Mouse (Mus musculus) CH12.LX (cell line): ENCODE measurements around the gene Triobp. TPM values are rescaled to one million over a fixed set of nuclear protein-coding genes. Genes with fewer than 3 reads are reported as not detected.
"Not testable (repeated sequence)": the region's sequence is repeated elsewhere in the genome, so short reads cannot be mapped to it uniquely, and the experiment has no call there.

Source experiments
- DNase-seq: peaks from one replicate; pipeline ENCODE4 v3.0.0-alpha.2; 2013; ENCODE audit errors: extremely low read depth
- H3K27ac ChIP-seq: 2 replicates; pipeline ENCODE4 v1.5.1; 2012; ENCODE audit warnings: low read depth, mild to moderate bottlenecking, control low read depth, moderate library complexity; ENCODE audit not compliant: insufficient read depth
- H3K27me3 ChIP-seq: replicated peaks from 2 replicates; pipeline ENCODE3; 2012; ENCODE audit warnings: inconsistent platforms
- H3K36me3 ChIP-seq, 2 experiments: replicated peaks in 1 of 2; 2 replicates each; pipeline versions ENCODE3 to v1.6.1; 2012; ENCODE audit warnings: inconsistent platforms in 1 of 2, low read length in 1 of 2, mild to moderate bottlenecking in 1 of 2, mixed read lengths in 1 of 2, moderate library complexity in 1 of 2; ENCODE audit not compliant: control insufficient read depth in 1 of 2, insufficient read depth in 1 of 2
- H3K4me1 ChIP-seq, 2 experiments: 2 replicates each; pipeline ENCODE4 v1.6.1; 2012; ENCODE audit warnings: inconsistent platforms in 1 of 2, moderate library complexity in 1 of 2; ENCODE audit not compliant: insufficient read depth in 2 of 2, control insufficient read depth in 1 of 2
- H3K4me2 ChIP-seq: 2 replicates; pipeline ENCODE4 v1.6.1; 2012; ENCODE audit warnings: low read depth, mild to moderate bottlenecking, control low read depth; ENCODE audit not compliant: poor library complexity, insufficient read depth, severe bottlenecking
- H3K4me3 ChIP-seq, 3 experiments: fragments of 150-350 bp in 1 of 3; sonication (generic) in 1 of 3; replicated peaks in 1 of 3; 2 replicates each; pipeline versions ENCODE3 to v1.5.1; 2011 to 2012; ENCODE audit warnings: low read depth in 2 of 3, low read length in 2 of 3, mild to moderate bottlenecking in 2 of 3, moderate library complexity in 2 of 3, control low read depth in 1 of 3, improper control_type of control experiment in 1 of 3, inconsistent platforms in 1 of 3, mixed read lengths in 1 of 3; ENCODE audit not compliant: poor library complexity in 1 of 3
- H3K79me2 ChIP-seq: replicated peaks from 2 replicates; pipeline ENCODE4 v1.6.1; 2012; ENCODE audit warnings: mild to moderate bottlenecking, moderate library complexity; ENCODE audit not compliant: control insufficient read depth, poor library complexity, insufficient read depth, severe bottlenecking; ENCODE audit errors: extremely low read depth
- H3K9ac ChIP-seq: 2 replicates; pipeline ENCODE4 v1.6.1; 2012; ENCODE audit warnings: low read depth, mild to moderate bottlenecking, control low read depth, moderate library complexity; ENCODE audit not compliant: insufficient read depth
- H3K9me3 ChIP-seq: replicated peaks from 2 replicates; pipeline ENCODE3; 2012; ENCODE audit warnings: low read length, inconsistent platforms, mixed read lengths
- BHLHE40 ChIP-seq: IDR thresholded peaks from 2 replicates; pipeline ENCODE4 v1.6.1; 2011; ENCODE audit warnings: mild to moderate bottlenecking, low read depth, low read length, improper control_type of control experiment
- CHD1 ChIP-seq: IDR thresholded peaks from 2 replicates; pipeline ENCODE4 v1.6.1; 2012; ENCODE audit warnings: low read depth, low read length, improper control_type of control experiment, inconsistent platforms
- CHD2 ChIP-seq: IDR thresholded peaks from 2 replicates; pipeline ENCODE4 v1.6.1; 2011; ENCODE audit warnings: low read length, improper control_type of control experiment
- CTCF ChIP-seq, 2 experiments: IDR thresholded peaks in 1 of 2; conservative IDR thresholded peaks in 1 of 2; 2 replicates each; pipeline ENCODE4 v1.5.1; 2011 to 2012; ENCODE audit warnings: low read depth in 2 of 2, low read length in 2 of 2, improper control_type of control experiment in 1 of 2, inconsistent platforms in 1 of 2, mild to moderate bottlenecking in 1 of 2, moderate library complexity in 1 of 2
- ELF1 ChIP-seq: IDR thresholded peaks from 2 replicates; pipeline ENCODE4 v1.6.1; 2014; ENCODE audit warnings: low read depth, mild to moderate bottlenecking, inconsistent platforms, low read length, improper control_type of control experiment
- EP300 ChIP-seq: IDR thresholded peaks from 2 replicates; pipeline ENCODE4 v1.6.1; 2011; ENCODE audit warnings: low read length, improper control_type of control experiment
- GABPA ChIP-seq: IDR thresholded peaks from 2 replicates; pipeline ENCODE4 v1.6.1; 2012; ENCODE audit warnings: low read depth, low read length, improper control_type of control experiment, inconsistent platforms; ENCODE audit not compliant: insufficient replicate concordance
- MAX ChIP-seq: IDR thresholded peaks from 2 replicates; pipeline ENCODE4 v1.6.1; 2011; ENCODE audit warnings: low read length, improper control_type of control experiment
- MAZ ChIP-seq: IDR thresholded peaks from 2 replicates; pipeline ENCODE4 v1.6.1; 2012; ENCODE audit warnings: low read depth, mild to moderate bottlenecking, inconsistent platforms, low read length, improper control_type of control experiment, moderate library complexity
- MEF2A ChIP-seq: IDR thresholded peaks from 2 replicates; pipeline ENCODE4 v1.6.1; 2014; ENCODE audit warnings: low read depth, mild to moderate bottlenecking, inconsistent platforms, low read length, improper control_type of control experiment, borderline replicate concordance
- MYC ChIP-seq: IDR thresholded peaks from 2 replicates; pipeline ENCODE4 v1.6.1; 2011; ENCODE audit warnings: low read depth, mild to moderate bottlenecking, improper control_type of control experiment, low read length
- RAD21 ChIP-seq: IDR thresholded peaks from 2 replicates; pipeline ENCODE4 v1.6.1; 2011; ENCODE audit warnings: low read depth, mild to moderate bottlenecking, low read length, improper control_type of control experiment, moderate library complexity
- RCOR1 ChIP-seq: conservative IDR thresholded peaks from 2 replicates; pipeline ENCODE4 v1.6.1; 2012; ENCODE audit warnings: low read depth, mild to moderate bottlenecking, inconsistent platforms, low read length, improper control_type of control experiment
- SIN3A ChIP-seq: IDR thresholded peaks from 2 replicates; pipeline ENCODE4 v1.6.1; 2012; ENCODE audit warnings: low read length, improper control_type of control experiment, inconsistent platforms
- SMC3 ChIP-seq: IDR thresholded peaks from 2 replicates; pipeline ENCODE4 v1.6.1; 2011; ENCODE audit warnings: low read depth, low read length, improper control_type of control experiment
- TBP ChIP-seq: conservative IDR thresholded peaks from 2 replicates; pipeline ENCODE4 v1.6.1; 2011; ENCODE audit warnings: low read depth, low read length, improper control_type of control experiment
- ZC3H11A ChIP-seq: IDR thresholded peaks from 2 replicates; pipeline ENCODE4 v1.6.1; 2012; ENCODE audit warnings: low read depth, mild to moderate bottlenecking, inconsistent platforms, low read length, improper control_type of control experiment
- dilution Hi-C: fragments of 300-500 bp; cut with MboI; formaldehyde crosslinking; loops from 2 replicates; pipeline ENCODE4 v1.14.3; 2020; ENCODE audit warnings: low sequenced_read_pairs; ENCODE audit not compliant: extremely low pct_unique_long_range_greater_than_20kb, extremely low pct_ligation_motif_present
- in situ Hi-C: fragments of 300-500 bp; cut with MboI; formaldehyde crosslinking; loops from 3 replicates; pipeline ENCODE4 v1.14.3; 2019; ENCODE audit warnings: low sequenced_read_pairs, low pct_ligation_motif_present, low pct_unique_long_range_greater_than_20kb, mixed read lengths
- polyA plus RNA-seq: library from polyadenylated mRNA; unstranded; fragments of >175 nt; gene quantifications from 2 replicates; pipeline ENCODE4 v1.2.1, GENCODE M21; 2012; ENCODE audit warnings: low read depth; ENCODE audit not compliant: insufficient read length
- total RNA-seq, 2 experiments: library from RNA; depleted of rRNA; stranded (reverse); fragments of 300-350 nt in 1 of 2; fragments of >200 nt in 1 of 2; gene quantifications; 2 replicates each; pipeline ENCODE4 v1.2.3; 2012 to 2014

Gene Triobp
- total and polyA plus RNA-seq, 3 experiments: 11.5 to 31.0 (median 25.5) TPM

GRCm38 (mm10) chr15:79007836-79008235, 60.3 kb downstream of the Triobp start:
- H3K9ac ChIP-seq, H3K27me3 ChIP-seq, H3K4me3 ChIP-seq, H3K27ac ChIP-seq, DNase-seq, H3K79me2 ChIP-seq, dilution Hi-C loops, H3K9me3 ChIP-seq, H3K4me2 ChIP-seq, H3K4me1 ChIP-seq: not testable (repeated sequence)
- in situ Hi-C loops: loop anchor here (5.0 kb wide), 1 partner anchor 56 kb away; no protein-coding TSS in a partner anchor
- peaks cover 35 to 50% of the 10 kb centered on the region in 2 experiments for H3K36me3 ChIP-seq
- TF ChIP-seq RAD21 (peak; percentile 24), CTCF (conservative IDR thresholded peaks at IDR 0.05 in 1 of 2, IDR thresholded peaks at IDR 0.05 in 1 of 2; ENCODE audit: low read depth in 2 of 2, low read length in 2 of 2) (peak in 1 of 2 experiments; percentile 70; a peak in 2 of 4 replicates), MYC (peak; percentile 63; the same call in 1 of the 2 replicates), SMC3 (peak; percentile 41)

GRCm38 (mm10) chr15:79009734-79010133, 62.2 kb downstream of the Triobp start:
- no peak overlapping the region for H3K4me2 ChIP-seq
- H3K27me3 ChIP-seq: no peaks in the 10 kb centered on the region
- dilution Hi-C loops (no loop called here), in situ Hi-C loops (loop anchor here (5.0 kb wide), 1 partner anchor 57 kb away; no protein-coding TSS in a partner anchor)
- no peak overlapping the region for H3K27ac ChIP-seq
- H3K9me3 ChIP-seq: no peaks in the 10 kb centered on the region
- no peaks in the 10 kb centered on the region for H3K79me2 ChIP-seq
- TF ChIP-seq SIN3A: no peak
- no peak for TF ChIP-seq BHLHE40
- TF ChIP-seq ELF1: no peak
- no peak for TF ChIP-seq MAZ
- no peak for TF ChIP-seq MEF2A
- no peak for TF ChIP-seq MAX
- no peak for TF ChIP-seq CHD1
- TF ChIP-seq CHD2: no peak
- TF ChIP-seq ZC3H11A: no peak
- TF ChIP-seq EP300: no peak
- TF ChIP-seq RCOR1: no peak
- no peak for TF ChIP-seq GABPA
- no peak for TF ChIP-seq TBP
- no peak for TF ChIP-seq CTCF (conservative IDR thresholded peaks at IDR 0.05 in 1 of 2, IDR thresholded peaks at IDR 0.05 in 1 of 2; ENCODE audit: low read depth in 2 of 2, low read length in 2 of 2)
- no peak overlapping the region for H3K9ac ChIP-seq
- peaks cover 16 to 31% of the 10 kb centered on the region in 2 experiments for H3K36me3 ChIP-seq
- H3K4me1 ChIP-seq: peaks cover 0 to 6% of the 10 kb centered on the region in 2 experiments; a peak in 1 of 4 replicates
- H3K4me3 ChIP-seq: no peak overlapping the region
- no peak for DNase-seq
